Comparison of ENCODE assay signal across 8 mouse cellular contexts in genomic region chr7:80342858-80343257, GRCm38 (mm10). TPM values are rescaled to one million over a fixed set of nuclear protein-coding genes. Genes with fewer than 3 reads are reported as not detected.
DNase-seq lines count a peak whose midpoint lies in the region; ATAC-seq and TF ChIP-seq lines count a peak whose summit lies in the region.

Hddc3 (plus strand) TSS chr7:80343104.

- peaks cover 5% of the 10 kb centered on the region; the same call in 1 of the 2 replicates for H3K36me3 ChIP-seq in kidney, embryonic 14.5 days (ENCODE audit: control insufficient read depth, insufficient read depth, low read length)
- H3K36me3 ChIP-seq in limb, embryonic 15.5 days, result no peaks in the 10 kb centered on the region; the same call in 1 of the 2 replicates

- peak within 1 kb of the TSS; percentile 85 for H3K4me2 ChIP-seq in kidney, embryonic 14.5 days (replicated peaks; ENCODE audit: low read depth, low read length)
- H3K4me2 ChIP-seq in limb, embryonic 15.5 days, result peak within 1 kb of the TSS; percentile 77

- H3K9ac ChIP-seq in kidney, embryonic 14.5 days (ENCODE audit: low read depth, low read length), result peak within 1 kb of the TSS; percentile 79
- peak within 1 kb of the TSS; percentile 70 for H3K9ac ChIP-seq in limb, embryonic 15.5 days

- H3K9me3 ChIP-seq in kidney, embryonic 14.5 days (ENCODE audit: control insufficient read depth, low read length), result peaks cover 3% of the 10 kb centered on the region; the same call in 1 of the 2 replicates
- H3K9me3 ChIP-seq in limb, embryonic 15.5 days, result no peaks in the 10 kb centered on the region

- H3K4me3 ChIP-seq in bone marrow macrophage, adult 2 months (ENCODE audit: insufficient read depth, low read length), result peak within 1 kb of the TSS; percentile 73
- H3K4me3 ChIP-seq in embryonic fibroblast, embryonic 13.5 days (ENCODE audit: insufficient read depth, low read length), result peak within 1 kb of the TSS; percentile 49
- peak within 1 kb of the TSS; percentile 53 for H3K4me3 ChIP-seq in kidney, embryonic 14.5 days (ENCODE audit: low read length)
- H3K4me3 ChIP-seq in limb, embryonic 15.5 days, result peak within 1 kb of the TSS; percentile 54

- H3K4me1 ChIP-seq in bone marrow macrophage, adult 2 months (ENCODE audit: control insufficient read depth, insufficient read depth, low read length), result peaks cover 30% of the 10 kb centered on the region
- peaks cover 14% of the 10 kb centered on the region for H3K4me1 ChIP-seq in embryonic fibroblast, embryonic 13.5 days (ENCODE audit: control insufficient read depth, insufficient read depth, low read length)
- peaks cover 18% of the 10 kb centered on the region for H3K4me1 ChIP-seq in kidney, embryonic 14.5 days (ENCODE audit: control insufficient read depth, insufficient read depth, low read length)
- peaks cover 42% of the 10 kb centered on the region for H3K4me1 ChIP-seq in limb, embryonic 15.5 days

- peak within 1 kb of the TSS; percentile 22; the same call in 1 of the 2 replicates for H3K27ac ChIP-seq in bone marrow macrophage, adult 2 months (ENCODE audit: insufficient read depth, low read depth, low read length)
- no peak within 1 kb of the TSS for H3K27ac ChIP-seq in embryonic fibroblast, embryonic 13.5 days (ENCODE audit: insufficient read depth, low read length)
- H3K27ac ChIP-seq in kidney, embryonic 14.5 days (ENCODE audit: low read depth, low read length), result no peak within 1 kb of the TSS
- peak within 1 kb of the TSS; percentile 77 for H3K27ac ChIP-seq in limb, embryonic 15.5 days

- TF ChIP-seq POLR2A in bone marrow macrophage, adult 2 months (IDR thresholded peaks at IDR 0.05; ENCODE audit: borderline replicate concordance, low read depth, low read length), result 0 out of 2 replicates have a peak, but pooled peaks have one; percentile 74
- peak; percentile 92 for TF ChIP-seq POLR2A in embryonic fibroblast, embryonic 13.5 days (IDR thresholded peaks at IDR 0.05; ENCODE audit: low read depth, low read length)

- H3K27me3 ChIP-seq in kidney, embryonic 14.5 days (ENCODE audit: control insufficient read depth, insufficient read depth, low read length), result no peaks in the 10 kb centered on the region
- H3K27me3 ChIP-seq in limb, embryonic 15.5 days, result no peaks in the 10 kb centered on the region

- peak; percentile 97 for DNase-seq in A20 (ENCODE audit: low read depth, low spot score)
- peak; percentile 82 to 91 for DNase-seq in heart, adult 9 months (ENCODE audit: low spot score in 2 of 2)
- DNase-seq in monocyte, adult 2 months (ENCODE audit: low read depth in 1 of 2, low spot score in 2 of 2), result peak; percentile 75 to 90
- DNase-seq in spleen, postnatal 36 days (ENCODE audit: low spot score in 2 of 2), result peak; percentile 88 to 93

- ATAC-seq in kidney, embryonic 14.5 days (ENCODE audit: low FRiP score, low TSS enrichment), result 0 out of 2 replicates have a peak, but pooled peaks have one; percentile 14
- peak; percentile 9; the same call in 1 of the 2 replicates for ATAC-seq in limb, embryonic 15.5 days (ENCODE audit: insufficient number of reproducible peaks, low FRiP score, low TSS enrichment, low read depth)

- 2% methylated on average over 25 of the region's 25 CpGs for WGBS in kidney, embryonic 14.5 days
- WGBS in limb, embryonic 15.5 days, result under 1% methylated on average over 25 of the region's 25 CpGs

- peak; percentile 71 for TF ChIP-seq CTCF in bone marrow macrophage, adult 2 months (IDR thresholded peaks at IDR 0.05; ENCODE audit: low read depth, low read length)
- TF ChIP-seq CTCF in embryonic fibroblast, embryonic 13.5 days (IDR thresholded peaks at IDR 0.05; ENCODE audit: borderline replicate concordance, insufficient read depth, low read length), result 0 out of 2 replicates have a peak, but pooled peaks have one; percentile 22

RNA-seq across cellular contexts. Expression of gene Hddc3, which starts in this region (rescaled TPM):
- polyA plus RNA-seq in bone marrow macrophage, adult 2 months (2012; ENCODE audit: insufficient read depth, insufficient read length, missing spikeins), result 6.2 and 7.5 TPM in 2 replicates
- polyA plus RNA-seq in embryonic fibroblast, embryonic 13.5 days (2011; ENCODE audit: insufficient read length, low read depth, missing spikeins), result 12.2 and 15.4 TPM in 2 replicates
- polyA plus RNA-seq in kidney, embryonic 14.5 days (2014; fragmentation: Nextera tagmentation; extraction: Ambion mirVana), result 19.9 and 22.4 TPM in 2 replicates
- 18.4 and 19.4 TPM in 2 replicates for polyA plus RNA-seq in limb, embryonic 15.5 days (2015; fragmentation: Nextera tagmentation; extraction: Ambion mirVana)

Comparison
In these comparisons a context has a peak if more than half of its experiments do, and no peak if none do; other contexts are left out.
1. H3K27ac ChIP-seq: peak in bone marrow macrophage, adult 2 months (single experiment) and limb, embryonic 15.5 days (single experiment); none in embryonic fibroblast, embryonic 13.5 days (single experiment) and kidney, embryonic 14.5 days (single experiment).
2. Peak in every context shown above with its lines, with median percentiles within 50 percentile points of each other: DNase-seq and H3K4me3 ChIP-seq.